Mouse (Mus musculus) G1E (cell line): ENCODE results near the gene Olfr315.

ENCODE experiments used
- CTCF ChIP-seq: IDR thresholded peaks from 2 replicates; pipeline ENCODE4 v1.5.1; 2012; ENCODE audit warnings: low read depth, low read length, inconsistent platforms, mixed read lengths
- TAL1 ChIP-seq: conservative IDR thresholded peaks from 2 replicates; pipeline ENCODE4 v1.6.1; 2012; ENCODE audit warnings: low read depth, low read length, inconsistent platforms, mixed read lengths

DNA sequence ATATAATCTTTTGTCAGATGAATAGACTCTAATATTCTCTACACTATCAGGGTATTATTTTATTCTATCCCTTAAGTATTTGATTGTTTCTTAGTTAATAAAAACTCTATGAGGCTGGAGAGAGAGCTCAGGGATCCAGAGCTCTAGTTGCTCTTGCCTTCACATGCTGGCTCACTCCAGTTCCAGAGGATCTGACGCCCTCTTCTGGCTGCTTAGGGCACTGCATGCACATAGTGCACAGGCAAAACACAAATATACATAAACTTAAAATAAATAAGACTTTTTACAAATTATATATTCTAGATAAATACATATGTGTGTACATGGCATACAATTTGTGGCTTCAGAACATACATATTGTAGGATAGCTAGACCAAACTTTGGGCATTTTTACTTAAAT is 39.0 kb downstream of the Olfr315 start:
- TF ChIP-seq CTCF = 0 out of 2 replicates have a peak, but pooled peaks have one; percentile 13
- no peak for TF ChIP-seq TAL1
